Mouse (Mus musculus) spleen, adult 2 months (tissue): ENCODE data around the gene Glp1r.

Experiments
- CTCF ChIP-seq: fragments of 200-500 bp; IDR thresholded peaks from 2 replicates; pipeline ENCODE4 v1.5.1; 2011; ENCODE audit warnings: mild to moderate bottlenecking, inconsistent platforms; ENCODE audit not compliant: insufficient read depth, insufficient read length, insufficient replicate concordance; ENCODE audit errors: extremely low read depth
- POLR2A ChIP-seq: fragments of 200-500 bp; IDR thresholded peaks from 2 replicates; pipeline ENCODE4 v1.6.1; 2011; ENCODE audit warnings: low read depth, low read length, inconsistent platforms

- TF ChIP-seq POLR2A (no peak), CTCF (no peak)
These were observed 23.0 kb upstream of the Glp1r start for GRCm38 (mm10) chr17:30878626-30879025.
